In genomic region chr7:65623330-65623729, GRCm38 (mm10) we compare ENCODE assay signal across 16 mouse cellular contexts.
"Had no signal": no experiment of that assay in that cellular context is flagged by ENCODE, and none has a peak within 500 bp of the region (broad histone marks: within the 10 kb centered on the region; RNA-seq: fewer than 3 reads in every experiment).

No protein-coding gene starts in this region.

- H3K4me1 ChIP-seq: lung, embryonic 15.5 days; midbrain, embryonic 13.5 days; midbrain, embryonic 15.5 days; neural tube, embryonic 12.5 days; stomach, embryonic 15.5 days had no signal

- H3K36me3 ChIP-seq: lung, embryonic 15.5 days; midbrain, embryonic 13.5 days; midbrain, embryonic 15.5 days; neural tube, embryonic 12.5 days; stomach, embryonic 15.5 days had no signal

- H3K27ac ChIP-seq: lung, embryonic 15.5 days; macrophage; midbrain, embryonic 13.5 days; midbrain, embryonic 15.5 days; neural tube, embryonic 12.5 days; stomach, embryonic 15.5 days; stomach, postnatal 0 days had no signal

- DNase-seq: liver, postnatal 0 days; lung, adult 2 months; lung, postnatal 14 days; lung, postnatal 36 days; right cerebral cortex, postnatal 14 days; thymus, adult 2 months; thymus, postnatal 25 days; thymus, postnatal 4 days had no signal

- H3K4me3 ChIP-seq: lung, embryonic 15.5 days; megakaryocyte, embryonic 14.5 days; midbrain, embryonic 13.5 days; midbrain, embryonic 15.5 days; neural tube, embryonic 12.5 days; stomach, embryonic 15.5 days had no signal

- H3K9ac ChIP-seq: liver, postnatal 0 days; lung, embryonic 15.5 days; midbrain, embryonic 13.5 days; midbrain, embryonic 15.5 days; neural tube, embryonic 12.5 days; stomach, embryonic 15.5 days had no signal

- H3K27me3 ChIP-seq: lung, embryonic 15.5 days; midbrain, embryonic 13.5 days; midbrain, embryonic 15.5 days; neural tube, embryonic 12.5 days; stomach, embryonic 15.5 days had no signal
